Mouse (Mus musculus) kidney, adult 2 months (tissue): ENCODE data around the gene Mcm10.

Experiments used
- CTCF ChIP-seq: fragments of 200-500 bp; conservative IDR thresholded peaks from 2 replicates; pipeline ENCODE4 v1.5.1; 2011; ENCODE audit warnings: low read depth, mild to moderate bottlenecking, control low read depth, low read length, moderate library complexity, mixed read lengths; ENCODE audit not compliant: insufficient read depth, insufficient read length
- POLR2A ChIP-seq: fragments of 200-500 bp; IDR thresholded peaks from one replicate; pipeline ENCODE4 v1.6.1; 2011; ENCODE audit warnings: low read depth, low read length, control low read depth

DNA sequence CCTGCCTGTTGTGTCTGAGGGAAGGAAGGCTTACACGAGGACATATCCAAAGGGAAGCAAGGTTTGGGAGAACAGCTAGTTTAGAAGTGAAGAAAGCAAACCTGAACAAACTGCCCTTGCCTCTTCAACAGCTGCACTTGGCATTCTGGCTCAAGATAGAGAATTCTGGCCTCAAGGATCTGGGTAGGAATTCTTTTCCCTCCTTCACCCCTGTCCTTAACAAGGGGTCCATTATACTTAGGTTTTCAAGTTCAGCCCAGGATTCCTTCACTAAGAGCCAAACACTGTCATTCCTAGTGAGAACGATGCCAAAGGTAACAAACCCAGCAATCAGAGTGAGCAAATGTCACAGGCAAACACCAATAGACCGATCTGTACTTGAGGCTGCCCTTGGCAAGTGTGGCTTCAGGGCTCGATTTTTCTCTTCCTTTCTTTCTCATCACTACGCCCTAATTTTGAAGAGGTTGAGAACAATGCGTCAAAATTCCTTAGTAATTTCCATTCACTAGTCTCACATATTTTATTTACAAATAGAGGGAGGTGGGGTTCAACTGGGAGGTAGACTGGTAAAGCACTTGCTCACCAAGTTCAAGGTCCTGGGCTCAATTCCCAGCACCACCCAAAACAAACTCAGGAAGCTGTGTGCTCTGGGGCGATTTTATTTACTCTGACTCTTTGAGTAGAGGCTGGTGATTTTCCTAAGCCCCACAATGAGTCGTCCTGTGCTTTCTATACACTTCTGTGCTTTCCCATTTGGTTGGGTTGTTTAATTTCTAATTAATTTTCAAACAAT lies 25.0 kb downstream of the Mcm10 start:
- no peak for TF ChIP-seq CTCF
- TF ChIP-seq POLR2A: no peak
